Mouse (Mus musculus): ENCODE data around the gene Cables2.

Gene Cables2

DNA sequence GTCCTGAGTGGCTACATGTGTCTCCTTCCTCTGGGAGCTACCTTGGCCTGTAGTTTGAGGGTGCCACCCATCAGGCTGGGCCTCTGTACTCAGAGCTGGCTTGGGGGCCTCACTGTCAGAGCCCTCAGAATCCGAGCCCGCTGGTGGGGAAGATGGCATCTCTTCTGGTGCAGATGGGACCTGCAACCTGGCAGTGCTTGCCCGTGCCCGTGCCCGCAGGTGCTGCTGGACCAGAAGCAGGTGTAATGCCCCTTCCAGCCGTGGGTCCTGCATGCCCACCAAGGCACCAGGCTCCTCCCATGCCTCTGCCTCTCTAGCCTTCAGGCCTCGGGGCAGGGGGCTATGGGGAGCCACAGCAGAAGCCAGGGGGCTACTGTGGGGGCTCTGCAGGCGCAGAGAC is 6.0 kb upstream of the Cables2 start:
- intact Hi-C loops (cut with DNase I): loop anchor here (5.0 kb wide), 1 partner anchor 153 kb away; no protein-coding TSS in a partner anchor

GRCm38 (mm10) chr2:180277773-180278320 is 4.6 kb upstream of the Cables2 start:
- intact Hi-C loops (cut with DNase I): loop anchor here (1.0 to 5.0 kb wide), 2 partner anchors 68 to 154 kb away; no protein-coding TSS in a partner anchor

DNA sequence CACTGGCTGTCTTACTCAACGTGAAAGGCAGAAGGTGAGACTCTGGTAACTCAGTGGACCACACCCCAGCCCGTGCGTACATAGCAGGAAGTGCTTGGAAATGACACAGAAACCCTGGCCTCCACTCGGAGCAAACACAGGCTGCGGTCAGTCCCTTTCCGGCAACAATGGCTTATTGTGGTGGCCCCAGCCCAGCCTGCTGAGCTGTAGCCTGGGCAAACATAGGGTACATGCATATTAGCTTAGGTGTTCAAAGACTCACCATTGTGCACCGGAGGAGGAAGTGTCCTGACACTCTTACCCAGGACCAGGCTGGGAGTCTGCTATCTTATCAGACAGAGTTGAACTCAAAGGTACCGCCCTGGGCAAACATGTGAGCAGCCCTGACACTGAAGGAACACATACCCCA is 3.6 kb upstream of the Cables2 start:
- intact Hi-C loops (cut with DNase I): loop anchor here (5.0 kb wide), 1 partner anchor 155 kb away; no protein-coding TSS in a partner anchor

- intact Hi-C loops (cut with DNase I): loop anchor here (5.0 kb wide), 1 partner anchor 156 kb away; no protein-coding TSS in a partner anchor
Observed at GRCm38 (mm10) chr2:180276385-180276784, 3.1 kb upstream of the Cables2 start.

DNA sequence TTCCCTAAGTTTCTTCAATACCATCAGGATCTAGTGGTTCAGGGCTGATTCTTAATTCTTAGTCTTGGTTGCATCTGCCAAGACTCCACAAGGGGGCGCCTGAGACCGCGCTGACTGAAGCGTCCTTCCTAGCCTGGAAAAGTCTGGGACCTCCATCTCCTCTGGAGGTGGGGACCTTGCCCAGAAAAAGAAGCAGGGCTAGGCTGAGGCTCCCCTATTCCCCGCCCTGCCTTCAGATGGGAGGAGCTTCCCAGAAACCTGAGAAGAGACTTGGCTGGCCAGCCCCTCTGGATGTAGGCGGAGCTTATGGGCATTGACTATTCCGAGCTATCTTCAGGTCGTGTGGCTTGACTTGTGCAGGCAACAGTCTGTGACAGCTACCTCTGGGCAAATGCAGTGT is 2.5 kb upstream of the Cables2 start:
- intact Hi-C loops (cut with DNase I): loop anchor here (1.0 to 5.0 kb wide), 2 partner anchors 71 to 156 kb away; no protein-coding TSS in a partner anchor

GRCm38 (mm10) chr2:180274523-180274922 is 1.2 kb upstream of the Cables2 start:
- intact Hi-C loops (cut with DNase I): no loop called here

DNA sequence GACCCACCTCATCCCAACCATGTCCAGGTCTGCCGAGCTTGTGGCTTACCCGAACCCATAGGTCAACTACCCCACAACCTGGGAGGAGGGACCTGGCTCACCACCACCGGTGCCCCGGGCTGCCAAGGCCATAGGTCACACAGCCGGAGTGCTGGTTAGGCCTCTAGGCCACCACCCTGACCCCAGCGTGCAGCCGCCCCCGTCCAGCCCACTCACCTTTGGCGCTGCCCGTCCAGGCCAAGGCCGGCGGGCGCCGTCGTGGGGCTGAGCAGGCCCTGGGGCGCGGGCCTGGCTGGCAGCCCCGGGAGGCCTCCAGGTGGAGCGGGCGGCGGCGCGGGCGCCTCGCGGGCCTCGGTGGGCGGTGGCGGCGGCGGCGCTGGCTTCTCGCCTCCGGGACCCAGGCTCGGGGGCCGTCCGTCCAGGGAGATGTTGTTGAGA is 393 bp downstream of the Cables2 start:
- intact Hi-C loops (cut with DNase I): no loop called here

DNA sequence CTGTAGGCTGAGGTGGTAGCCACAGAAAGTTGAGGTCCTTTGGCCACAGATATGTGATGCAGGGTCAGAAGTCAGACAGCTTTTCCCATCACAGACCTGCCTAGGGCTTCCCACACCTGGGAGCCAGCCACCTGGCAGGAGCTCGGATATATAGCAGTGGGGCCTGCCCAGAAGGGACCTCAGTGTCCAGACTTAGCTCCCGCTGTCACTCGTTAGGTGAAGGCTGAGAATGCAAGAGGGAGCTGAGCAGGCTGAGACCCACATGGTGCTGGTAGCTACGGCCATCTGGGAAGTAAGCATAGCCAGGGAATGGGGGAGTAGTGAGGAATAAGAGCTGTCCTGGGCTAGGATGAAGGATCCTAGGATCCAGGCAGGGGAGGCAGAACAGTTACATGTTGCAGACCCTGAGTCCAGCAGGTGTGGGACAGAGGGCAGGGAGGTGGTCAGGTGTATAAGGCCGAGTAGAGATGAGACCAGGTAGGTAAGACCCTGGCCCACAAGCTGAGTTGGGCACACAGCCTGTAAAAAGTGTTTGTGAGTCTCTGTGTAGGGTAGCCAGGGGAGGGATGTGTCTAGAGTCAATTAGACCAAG is 1.4 kb downstream of the Cables2 start:
- intact Hi-C loops (cut with DNase I): no loop called here

DNA sequence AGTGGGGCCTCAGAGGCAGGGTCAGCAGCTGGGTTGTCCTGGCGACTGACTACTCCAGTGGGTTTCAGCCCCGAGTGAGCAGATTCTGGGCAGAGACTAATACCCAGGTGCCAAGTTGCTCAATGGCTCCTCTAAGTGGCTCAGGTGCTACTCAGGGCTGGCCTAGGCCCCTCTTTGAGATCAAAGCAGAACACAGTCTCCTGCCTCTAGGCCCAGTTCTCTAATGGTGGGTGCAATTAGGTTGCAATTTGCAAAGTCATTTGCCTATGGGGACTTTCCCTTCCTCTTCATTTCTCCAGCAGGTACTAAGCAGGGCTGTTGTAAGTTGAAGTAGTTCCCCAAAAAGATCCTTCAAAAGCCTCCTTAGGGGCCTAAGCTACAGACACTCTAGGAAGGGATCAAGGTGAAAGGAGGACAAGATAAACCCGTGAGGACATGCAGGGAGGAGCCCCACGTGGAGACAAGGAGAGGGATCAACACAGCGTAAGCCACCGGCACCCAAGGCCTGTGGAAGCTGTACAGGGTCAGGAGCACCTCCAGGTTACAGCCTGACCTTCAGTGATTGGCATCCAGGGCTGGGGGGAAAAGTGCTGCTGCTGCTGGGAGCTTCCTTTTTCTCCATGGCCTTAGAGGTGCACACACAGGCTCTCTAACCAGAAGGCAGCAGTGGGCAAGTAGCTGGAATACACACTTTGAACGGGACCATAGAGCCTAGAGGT is 2.6 kb downstream of the Cables2 start:
- intact Hi-C loops (cut with DNase I): no loop called here

DNA sequence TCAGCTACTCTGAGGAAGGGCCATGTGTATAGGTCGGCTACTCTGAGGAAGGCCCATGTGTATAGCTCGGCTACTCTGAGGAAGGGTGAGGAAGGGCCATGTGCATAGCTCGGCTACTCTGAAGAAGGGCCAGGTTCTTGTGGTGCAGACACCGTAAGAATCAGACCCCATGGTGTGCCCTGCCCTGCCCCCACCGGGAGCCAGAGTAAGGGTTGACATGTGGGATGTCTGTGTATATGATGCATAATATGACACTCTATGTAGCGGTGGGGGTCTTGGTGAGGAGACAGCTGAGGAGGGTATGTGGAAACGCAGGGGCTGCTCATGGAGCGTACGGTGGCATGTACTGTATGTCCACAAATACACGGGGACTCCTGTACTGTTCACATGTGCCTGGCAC is 4.0 kb downstream of the Cables2 start:
- intact Hi-C loops (cut with DNase I): no loop called here

- intact Hi-C loops (cut with DNase I): no loop called here
Observed at GRCm38 (mm10) chr2:180267955-180268354, 5.3 kb downstream of the Cables2 start.

GRCm38 (mm10) chr2:180262891-180263290 is 10.4 kb downstream of the Cables2 start:
- intact Hi-C loops (cut with DNase I): no loop called here

GRCm38 (mm10) chr2:180262441-180262840 is 10.9 kb downstream of the Cables2 start:
- intact Hi-C loops (cut with DNase I): no loop called here

DNA sequence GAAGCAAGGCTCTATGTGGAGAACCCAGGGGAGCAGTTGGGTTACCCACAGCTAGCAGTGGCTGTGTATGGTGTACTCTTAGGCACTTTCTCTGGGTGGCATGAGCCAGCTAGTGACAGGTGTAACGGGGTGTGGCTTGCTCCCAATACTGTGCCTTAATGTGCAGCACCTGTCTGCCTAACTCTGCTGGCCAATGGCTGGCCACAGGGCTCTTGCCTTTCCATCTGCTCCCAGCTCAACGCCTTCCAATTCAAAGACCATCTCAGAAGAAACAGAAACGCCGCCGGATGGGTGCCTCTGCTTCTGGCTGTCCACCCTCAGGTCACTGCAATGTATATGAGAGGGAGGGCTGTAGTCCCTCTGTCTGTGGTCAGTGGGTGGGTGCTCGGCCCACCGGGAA is 11.4 kb downstream of the Cables2 start:
- intact Hi-C loops (cut with DNase I): no loop called here

DNA sequence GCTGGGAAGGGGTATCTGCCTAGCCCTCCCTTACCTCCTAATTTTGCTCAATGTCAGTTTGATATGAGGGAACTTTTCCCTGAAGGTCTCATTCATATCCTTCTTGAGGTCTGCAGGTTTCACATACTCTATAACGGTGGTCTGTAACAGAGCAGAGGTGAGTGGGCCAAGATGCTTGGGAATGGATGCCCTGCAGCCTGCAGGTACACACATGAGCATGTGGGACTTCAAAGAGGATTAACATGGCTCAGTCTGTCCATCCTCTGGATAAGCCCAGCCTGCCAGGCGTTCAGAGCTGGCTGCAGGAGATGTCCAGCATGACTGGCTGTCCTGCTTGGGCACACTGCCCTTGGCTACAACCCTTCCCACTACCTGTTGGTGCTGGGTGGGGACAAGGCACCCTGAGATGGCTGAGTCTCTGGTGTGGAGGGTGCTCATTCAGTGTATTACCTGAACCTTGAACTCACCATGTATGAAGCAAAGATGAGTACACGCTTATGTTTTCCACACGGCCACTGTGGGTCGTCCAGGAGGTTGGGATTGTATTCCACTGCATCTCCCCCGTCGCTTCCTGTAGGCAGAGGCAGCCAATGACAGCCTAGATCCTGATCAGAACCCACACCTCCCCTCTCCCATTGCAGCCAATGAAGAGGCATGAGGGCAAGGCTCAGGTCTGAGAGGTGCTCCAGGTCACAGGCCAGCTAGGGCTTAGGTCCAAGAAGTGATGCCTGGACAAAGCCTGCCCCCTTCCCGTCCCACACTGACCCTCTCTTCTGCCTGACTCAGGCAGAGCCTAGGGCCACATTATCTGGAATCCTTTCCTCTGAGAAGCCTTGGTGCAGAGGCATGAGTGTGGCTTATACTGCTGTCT is 12.5 kb downstream of the Cables2 start:
- intact Hi-C loops (cut with DNase I): no loop called here

DNA sequence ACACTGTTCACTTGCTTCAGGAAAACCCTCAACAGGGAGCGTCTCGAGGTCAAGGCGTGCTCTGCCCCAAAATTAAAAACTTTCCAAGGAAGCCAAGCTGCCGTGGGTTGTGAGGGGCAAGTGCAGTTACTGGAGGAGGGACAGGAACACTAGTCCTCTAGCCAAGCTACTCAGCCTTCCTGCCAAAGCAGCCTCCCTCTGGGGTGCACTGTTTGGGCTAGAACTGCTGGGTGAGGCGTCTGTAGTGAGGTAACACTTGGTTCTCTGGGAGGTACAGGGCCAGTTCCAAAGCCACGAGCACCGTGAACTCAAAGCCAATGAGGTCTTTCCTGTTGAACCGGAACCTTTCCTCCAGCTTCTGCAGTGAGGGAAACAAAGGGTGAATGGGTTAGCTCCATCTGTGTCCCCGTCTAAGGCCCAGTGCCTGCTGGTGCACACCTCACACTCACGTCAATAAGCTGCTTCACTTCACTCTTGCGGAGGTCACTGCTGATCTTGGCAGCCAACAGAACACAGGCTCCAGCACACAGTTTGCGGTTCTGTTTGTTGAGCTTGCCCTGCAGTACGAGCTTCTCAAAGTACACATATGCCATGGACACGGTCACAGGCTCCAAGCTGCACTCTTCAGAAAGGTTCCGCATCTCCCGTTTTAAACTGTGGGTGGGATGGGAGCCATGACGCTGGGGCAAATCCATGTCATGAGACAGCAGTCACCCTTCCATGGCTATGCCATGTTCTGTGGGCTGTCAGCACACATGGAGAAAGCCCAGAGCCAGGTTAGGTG is 13.3 kb downstream of the Cables2 start:
- intact Hi-C loops (cut with DNase I): loop anchor here (10.0 kb wide), 1 partner anchor 335 kb away; no protein-coding TSS in a partner anchor

DNA sequence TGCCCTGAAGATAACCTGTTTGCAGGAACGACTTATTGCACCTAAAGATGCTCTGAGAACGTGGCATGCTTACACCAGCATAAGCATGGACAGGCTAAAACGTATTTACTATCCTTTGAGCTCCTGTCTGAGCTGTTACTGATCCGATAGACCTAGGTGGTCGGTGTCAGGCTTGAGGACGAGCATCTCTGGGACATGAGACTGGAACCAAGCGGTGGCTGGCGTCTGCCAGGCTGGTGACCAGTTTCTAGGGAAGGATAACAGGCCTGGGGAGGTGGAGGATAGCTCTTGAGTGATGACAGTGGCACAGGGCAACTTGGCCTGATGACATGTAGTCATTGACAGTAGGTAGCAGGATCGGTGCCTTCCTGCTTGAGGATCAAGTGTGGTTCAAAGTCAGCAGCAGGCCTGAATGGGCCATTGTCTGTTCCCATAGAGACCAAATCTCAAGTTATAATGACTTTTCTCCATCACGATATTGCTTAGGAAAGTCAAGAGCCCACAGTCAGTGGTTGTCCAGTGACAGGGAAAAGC is 14.3 kb downstream of the Cables2 start:
- intact Hi-C loops (cut with DNase I): loop anchor here (10.0 kb wide), 1 partner anchor 334 kb away; no protein-coding TSS in a partner anchor

- intact Hi-C loops (cut with DNase I): loop anchor here (10.0 kb wide), 1 partner anchor 333 kb away; no protein-coding TSS in a partner anchor
Observed at GRCm38 (mm10) chr2:180257963-180258865, 15.1 kb downstream of the Cables2 start.

DNA sequence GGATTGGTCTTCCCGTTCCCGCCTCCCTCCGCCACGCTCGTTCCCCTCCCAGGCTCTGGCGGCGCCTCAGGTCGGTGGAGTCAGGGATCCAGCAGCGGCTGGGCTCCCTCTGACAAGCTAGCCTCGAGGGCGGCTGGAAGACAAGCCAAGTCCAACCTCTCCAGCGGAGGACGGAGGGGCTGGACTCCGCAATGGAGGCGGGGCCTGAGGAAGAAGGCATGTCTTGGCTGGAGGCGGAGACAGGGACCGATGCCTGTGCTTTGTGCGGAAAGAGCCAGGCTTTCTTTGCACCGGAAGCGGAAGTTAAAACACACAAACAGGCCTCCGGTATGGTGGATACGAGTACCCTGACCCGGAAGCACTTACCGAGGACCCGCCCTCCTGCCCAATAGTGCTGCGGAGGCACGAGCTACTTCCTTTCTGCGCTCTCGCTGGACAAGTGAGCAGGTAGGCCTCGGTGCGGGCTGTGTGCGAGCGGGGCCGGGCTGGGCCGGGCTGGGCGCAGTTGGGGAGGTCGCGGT is 16.2 kb downstream of the Cables2 start, which contains the start of gene Rps21:
Gene Rps21, plus strand, starts transcription at position 377 of the 521 bp plus-strand sequence.
- intact Hi-C loops (cut with DNase I): loop anchor here (10.0 kb wide), 1 partner anchor 332 kb away; no protein-coding TSS in a partner anchor

Data from adrenal gland (tissue).